Mouse (Mus musculus) left cerebral cortex, adult 2 months (tissue): ENCODE data around the gene Tmem117. TPM values are rescaled to one million over a fixed set of nuclear protein-coding genes. Genes with fewer than 3 reads are reported as not detected.

Source experiments
- DNase-seq, 2 experiments: peaks; one replicate each; pipeline ENCODE4 v3.0.0; 2021 to 2022; ENCODE audit warnings: low spot score in 2 of 2, mixed read lengths in 1 of 2; ENCODE audit errors: extremely low spot score in 1 of 2
- H3K27ac ChIP-seq: fragments of 200-600 bp; 2 replicates; pipeline ENCODE4 v1.8.1; 2022
- H3K4me3 ChIP-seq: fragments of 200-600 bp; 2 replicates; pipeline ENCODE4 v1.8.1; 2022
- CTCF ChIP-seq: fragments of 200-600 bp; IDR thresholded peaks from 2 replicates; pipeline ENCODE4 v1.8.1; 2022; ENCODE audit warnings: antibody characterized with exemption, mild to moderate bottlenecking, moderate library complexity
- intact Hi-C: fragments of 180-260 bp; cut with DNase I; formaldehyde crosslinking; loops from one replicate; pipeline ENCODE4 v1.15.1; 2025
- total RNA-seq, 2 experiments: library from RNA; stranded (reverse); gene quantifications; 2 replicates each; pipeline ENCODE4 v1.2.3; 2021

The Tmem117 gene
- total RNA-seq, 2 experiments from 2014 or later = 6.1 to 6.5 TPM

- H3K27ac ChIP-seq = no peak overlapping the region
- intact Hi-C loops = no loop called here
- H3K4me3 ChIP-seq = no peak overlapping the region
- no peak for TF ChIP-seq CTCF
- DNase-seq = no peak
These were observed 164.4 kb downstream of the Tmem117 start for GRCm38 (mm10) chr15:94793455-94793854.

GRCm38 (mm10) chr15:94795484-94795883, 166.5 kb downstream of the Tmem117 start:
- intact Hi-C loops = no loop called here
- no peak for DNase-seq
- TF ChIP-seq CTCF = no peak
- Histone ChIP-seq H3K27ac (no peak overlapping the region), H3K4me3 (no peak overlapping the region)

GRCm38 (mm10) chr15:94798236-94798635, 169.2 kb downstream of the Tmem117 start:
- DNase-seq = no peak
- intact Hi-C loops = no loop called here
- H3K27ac ChIP-seq = no peak overlapping the region
- no peak for TF ChIP-seq CTCF
- no peak overlapping the region for H3K4me3 ChIP-seq

DNA sequence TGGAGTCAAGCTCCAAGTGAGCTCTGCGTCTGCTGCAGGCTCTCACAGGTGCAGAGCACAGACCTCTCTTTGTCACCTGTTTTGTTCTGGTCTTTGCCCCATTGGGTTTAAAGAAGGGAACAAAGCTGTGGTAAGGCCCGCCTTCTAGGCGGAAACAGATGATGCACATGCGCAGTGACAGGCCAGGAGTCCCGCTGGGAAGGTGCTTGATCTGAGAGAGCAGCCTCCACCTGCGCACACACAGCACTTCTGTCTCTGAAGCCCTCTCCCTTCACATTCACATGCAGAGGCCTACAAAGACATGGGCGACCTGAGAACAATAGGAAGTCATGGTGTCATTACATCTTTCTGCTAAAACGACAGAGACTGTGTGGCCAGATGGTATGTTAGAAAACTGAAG, 172.4 kb downstream of the Tmem117 start:
- TF ChIP-seq CTCF = no peak
- DNase-seq = no peak
- intact Hi-C loops = no loop called here

DNA sequence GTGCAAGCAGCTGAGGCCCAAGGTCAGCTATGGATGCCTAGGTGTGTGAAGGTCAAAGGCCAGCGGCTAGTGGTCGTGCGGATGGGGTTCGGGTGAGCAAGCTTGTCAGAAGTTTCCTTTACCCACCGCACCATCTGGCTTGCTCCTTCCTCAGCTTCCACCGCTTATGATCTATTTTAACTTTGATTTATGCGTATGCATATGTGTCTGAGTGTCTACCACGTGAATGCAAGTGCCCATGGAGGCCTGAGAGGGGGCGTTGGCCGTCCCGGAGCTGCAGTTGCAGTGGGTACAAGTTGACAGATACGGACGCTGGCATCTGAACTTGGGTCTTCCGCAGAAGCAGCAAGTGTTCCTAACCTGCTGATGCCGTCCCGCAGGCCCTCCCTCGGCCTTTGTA, 173.8 kb downstream of the Tmem117 start:
- TF ChIP-seq CTCF = no peak
- intact Hi-C loops = no loop called here
- no peak overlapping the region for H3K27ac ChIP-seq
- H3K4me3 ChIP-seq = no peak overlapping the region
- DNase-seq = peak in 1 of 2 experiments; percentile 28

More for the DNA sequence above, 172.4 kb downstream of the Tmem117 start:
- no peak overlapping the region for H3K4me3 ChIP-seq
- H3K27ac ChIP-seq = no peak overlapping the region

GRCm38 (mm10) chr15:94803624-94804342, 174.8 kb downstream of the Tmem117 start:
- no peak for DNase-seq
- no peak; the same call in 1 of the 2 replicates for TF ChIP-seq CTCF
- H3K27ac ChIP-seq = no peak overlapping the region
- no peak overlapping the region for H3K4me3 ChIP-seq
- intact Hi-C loops = no loop called here

- no peak overlapping the region for H3K27ac ChIP-seq
- DNase-seq = no peak
- intact Hi-C loops = no loop called here
- no peak for TF ChIP-seq CTCF
- no peak overlapping the region for H3K4me3 ChIP-seq
These were observed 177.0 kb downstream of the Tmem117 start for GRCm38 (mm10) chr15:94806005-94806404.

GRCm38 (mm10) chr15:94811550-94811949, 182.5 kb downstream of the Tmem117 start:
- no peak for TF ChIP-seq CTCF
- no peak for DNase-seq
- intact Hi-C loops = no loop called here
- Histone ChIP-seq H3K4me3 (no peak overlapping the region), H3K27ac (no peak overlapping the region)

- TF ChIP-seq CTCF = no peak
- intact Hi-C loops = no loop called here
- H3K27ac ChIP-seq = no peak overlapping the region
- no peak overlapping the region for H3K4me3 ChIP-seq
- no peak for DNase-seq
These were observed 185.4 kb downstream of the Tmem117 start for GRCm38 (mm10) chr15:94814213-94815100.

GRCm38 (mm10) chr15:94835634-94836033, 206.6 kb downstream of the Tmem117 start:
- H3K4me3 ChIP-seq = no peak overlapping the region
- DNase-seq = no peak
- H3K27ac ChIP-seq = no peak overlapping the region
- TF ChIP-seq CTCF = no peak; the same call in 1 of the 2 replicates
- intact Hi-C loops = loop anchor here (5.0 to 10.0 kb wide), 2 partner anchors 58 to 699 kb away; no protein-coding TSS in a partner anchor

GRCm38 (mm10) chr15:94838646-94839045, 209.6 kb downstream of the Tmem117 start:
- TF ChIP-seq CTCF = no peak
- DNase-seq = no peak
- no peak overlapping the region for H3K4me3 ChIP-seq
- H3K27ac ChIP-seq = no peak overlapping the region; the same call in 1 of the 2 replicates
- intact Hi-C loops = loop anchor here (5.0 to 10.0 kb wide), 2 partner anchors 61 to 696 kb away; no protein-coding TSS in a partner anchor

- no peak for DNase-seq
- intact Hi-C loops = loop anchor here (5.0 to 10.0 kb wide), 2 partner anchors 230 to 727 kb away; no protein-coding TSS in a partner anchor
- TF ChIP-seq CTCF = peak; percentile 64
These were observed 218.5 kb downstream of the Tmem117 start for GRCm38 (mm10) chr15:94847501-94847900.

More at GRCm38 (mm10) chr15:94847501-94847900, 218.5 kb downstream of the Tmem117 start:
- H3K4me3 ChIP-seq = no peak overlapping the region
- no peak overlapping the region for H3K27ac ChIP-seq
